Mouse (Mus musculus) kidney, adult 2 months (tissue): Measurements from ENCODE around the gene Epha2.

Experiments
- CTCF ChIP-seq: fragments of 200-500 bp; conservative IDR thresholded peaks from 2 replicates; pipeline ENCODE4 v1.5.1; 2011; ENCODE audit warnings: low read depth, mild to moderate bottlenecking, control low read depth, low read length, moderate library complexity, mixed read lengths; ENCODE audit not compliant: insufficient read depth, insufficient read length
- POLR2A ChIP-seq: fragments of 200-500 bp; IDR thresholded peaks from one replicate; pipeline ENCODE4 v1.6.1; 2011; ENCODE audit warnings: low read depth, low read length, control low read depth

DNA sequence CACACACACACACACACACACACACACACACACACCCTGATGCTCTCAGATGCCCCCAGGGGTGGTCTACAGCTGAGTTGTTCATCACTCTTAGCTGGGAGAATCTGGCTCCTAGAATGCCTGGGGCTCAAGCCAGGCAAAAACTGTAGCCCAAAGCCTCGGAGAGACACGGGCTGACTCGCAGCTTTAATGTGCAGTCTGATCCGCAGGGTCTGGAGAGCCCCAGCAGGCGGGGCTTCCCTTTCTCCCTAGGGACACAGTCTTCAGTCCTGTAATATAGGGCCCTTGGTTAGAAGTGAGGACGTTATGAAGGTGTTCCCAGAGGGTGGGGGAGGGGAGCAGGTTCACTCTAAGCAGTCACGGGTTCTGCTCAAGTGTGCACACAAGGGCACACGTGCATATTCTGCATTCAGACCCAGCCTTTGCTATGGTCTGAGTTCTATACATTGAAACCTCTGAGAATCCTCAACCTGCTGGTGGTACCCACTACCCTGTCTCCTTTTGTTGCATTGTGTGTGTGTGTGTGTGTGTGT, 17.1 kb upstream of the Epha2 start:
- TF ChIP-seq CTCF = no peak
- no peak for TF ChIP-seq POLR2A
